Mouse (Mus musculus): ENCODE results near the gene Msh2. TPM values are rescaled to one million over a fixed set of nuclear protein-coding genes. Genes with fewer than 3 reads are reported as not detected.
"Not testable (repeated sequence)": the region's sequence is repeated elsewhere in the genome, so short reads cannot be mapped to it uniquely, and the experiment has no call there.

Gene Msh2
- polyA plus RNA-seq, 1 experiment from 2014 or later: 31.8 TPM

DNA sequence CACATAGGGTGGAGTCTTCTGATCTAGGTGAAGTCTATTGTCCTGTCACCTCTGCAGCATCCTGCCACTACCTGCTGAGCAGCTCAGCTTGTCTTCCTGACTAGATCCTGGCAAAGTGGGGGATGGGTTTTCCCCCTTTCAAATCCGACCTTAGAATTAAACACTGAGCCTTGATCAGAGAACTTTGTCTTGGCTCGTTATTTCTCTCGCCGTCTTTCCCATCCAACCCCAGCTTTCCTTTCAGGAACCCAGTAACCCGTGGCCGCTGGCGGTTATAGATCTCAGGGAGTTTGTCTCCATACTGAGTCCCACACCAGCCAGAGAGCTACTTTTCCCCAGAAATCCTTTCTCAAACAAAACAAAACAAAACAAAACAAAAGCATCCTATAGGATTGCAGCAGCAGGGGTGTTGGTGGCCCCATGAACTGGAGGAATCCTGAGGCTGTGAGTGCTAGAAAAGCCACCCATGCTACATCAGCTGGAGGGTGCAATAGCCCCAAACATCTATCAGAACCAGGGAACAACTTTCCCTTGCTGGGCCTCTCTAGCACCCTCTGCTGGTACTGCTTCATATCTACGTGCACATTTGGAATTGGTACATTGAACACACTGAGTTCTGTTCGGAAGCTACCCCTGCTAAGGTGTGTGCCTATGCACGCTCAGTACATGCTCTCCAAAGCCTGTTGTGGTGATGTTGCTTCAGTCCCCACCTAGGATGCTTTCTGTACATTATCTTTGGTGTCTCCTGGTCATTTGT is 6.9 kb upstream of the Msh2 start:
- no peak overlapping the region for H3K4me3 ChIP-seq
- H3K27me3 ChIP-seq: no peaks in the 10 kb centered on the region
- no peak overlapping the region for H3K9ac ChIP-seq
- no peak overlapping the region for H3K4me2 ChIP-seq
- no peaks in the 10 kb centered on the region for H3K9me3 ChIP-seq (replicated peaks)
- H3K4me1 ChIP-seq (replicated peaks): no peaks in the 10 kb centered on the region
- 77% methylated on average over 10 of the region's 10 CpGs for whole genome bisulfite sequencing
- H3K27ac ChIP-seq: no peak overlapping the region
- no peak for ATAC-seq (replicated peaks; ENCODE audit: insufficient number of reproducible peaks, insufficient read depth, low FRiP score, low read depth)
- H3K36me3 ChIP-seq: no peaks in the 10 kb centered on the region

DNA sequence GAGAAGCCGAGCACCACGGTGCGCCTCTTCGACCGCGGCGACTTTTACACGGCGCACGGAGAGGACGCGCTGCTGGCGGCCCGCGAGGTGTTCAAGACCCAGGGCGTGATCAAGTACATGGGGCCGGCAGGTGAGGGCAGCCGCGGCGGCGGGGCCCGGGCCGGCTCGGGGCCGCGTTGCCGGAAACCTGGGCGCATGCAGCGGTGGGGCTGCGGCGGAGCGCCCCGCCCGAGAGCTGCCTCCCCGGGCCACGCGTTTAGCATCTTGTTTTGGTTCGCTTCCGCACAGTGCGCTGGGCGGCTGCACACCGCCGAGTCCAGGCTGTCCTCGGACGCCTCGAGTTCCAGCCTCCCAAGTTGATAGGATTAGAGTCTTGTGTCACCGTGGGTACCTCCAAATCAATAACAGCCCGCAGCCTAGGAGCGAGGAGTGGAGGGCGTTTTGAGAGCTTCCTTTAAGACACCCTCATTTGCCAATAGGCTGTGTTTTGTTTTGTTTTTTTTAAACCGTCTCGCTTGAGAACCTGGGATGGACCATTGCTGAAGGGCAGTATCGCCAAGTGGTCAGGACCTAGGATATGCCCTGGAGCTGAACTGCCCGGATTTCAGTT is 652 bp downstream of the Msh2 start:
- peak; percentile 66 for ATAC-seq (replicated peaks; ENCODE audit: insufficient number of reproducible peaks, insufficient read depth, low FRiP score, low read depth)
- peak overlapping the region; percentile 86 for H3K27ac ChIP-seq
- no peaks in the 10 kb centered on the region for H3K36me3 ChIP-seq
- H3K4me2 ChIP-seq: peak overlapping the region; percentile 91
- H3K27me3 ChIP-seq: no peaks in the 10 kb centered on the region
- H3K9me3 ChIP-seq (replicated peaks): no peaks in the 10 kb centered on the region
- H3K9ac ChIP-seq: peak overlapping the region; percentile 86
- peak overlapping the region; percentile 97 for H3K4me3 ChIP-seq
- WGBS: under 1% methylated on average over 54 of the region's 54 CpGs
- H3K4me1 ChIP-seq (replicated peaks): peaks cover 21% of the 10 kb centered on the region

DNA sequence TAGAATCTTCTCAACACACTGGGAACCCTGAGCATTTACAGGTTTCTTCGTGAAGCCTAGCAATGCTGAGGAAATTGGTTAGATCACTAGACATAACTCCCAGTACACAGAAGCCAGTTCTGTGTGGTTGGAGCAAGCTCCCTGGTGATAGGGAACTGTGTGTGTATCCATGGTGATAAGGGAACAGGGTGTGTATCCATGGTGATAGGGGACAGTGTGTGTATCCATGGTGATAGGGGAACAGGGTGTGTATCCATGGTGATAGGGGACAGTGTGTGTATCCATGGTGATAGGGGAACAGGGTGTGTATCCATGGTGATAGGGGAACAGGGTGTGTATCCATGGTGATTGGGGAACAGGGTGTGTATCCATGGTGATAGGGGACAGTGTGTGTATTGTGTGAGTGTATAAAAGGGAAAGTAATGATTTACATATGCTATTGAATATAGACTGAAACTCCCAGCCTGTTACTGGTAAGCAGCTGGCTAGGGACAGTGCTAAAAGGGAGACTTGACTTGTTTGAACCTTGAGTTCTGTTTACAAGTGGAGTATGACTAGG is 4.9 kb downstream of the Msh2 start:
- not testable (repeated sequence) for H3K4me3 ChIP-seq; H3K27ac ChIP-seq; H3K4me2 ChIP-seq; H3K9ac ChIP-seq; H3K36me3 ChIP-seq; H3K9me3 ChIP-seq (replicated peaks); H3K27me3 ChIP-seq; ATAC-seq (replicated peaks; ENCODE audit: insufficient number of reproducible peaks, insufficient read depth, low FRiP score, low read depth)
- 82% methylated on average over 1 of the region's 1 CpGs for WGBS
- H3K4me1 ChIP-seq (replicated peaks): peaks cover 19% of the 10 kb centered on the region

DNA sequence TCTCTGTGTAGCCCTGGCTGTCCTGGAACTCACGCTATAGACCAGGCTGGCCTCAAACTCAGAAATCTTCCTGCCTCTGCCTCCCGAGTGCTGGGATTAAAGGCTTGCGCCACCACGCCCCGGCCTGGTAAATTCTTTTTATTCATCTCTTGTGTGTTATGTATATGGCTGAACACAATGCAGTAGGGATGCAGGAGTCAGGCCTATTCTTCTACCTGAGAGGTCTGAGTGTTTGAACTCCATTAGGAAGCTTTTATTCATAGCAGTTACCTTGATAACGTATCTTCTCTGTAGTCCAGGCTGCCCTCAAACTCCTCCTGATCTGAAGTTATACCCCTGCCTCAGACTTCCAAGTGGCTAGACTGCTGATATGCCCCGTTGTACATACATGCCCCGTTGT is 5.5 kb downstream of the Msh2 start:
- WGBS: 90% methylated on average over 8 of the region's 8 CpGs
- no peak overlapping the region for H3K4me2 ChIP-seq
- no peak overlapping the region for H3K27ac ChIP-seq
- H3K4me1 ChIP-seq (replicated peaks): peaks cover 19% of the 10 kb centered on the region
- no peak overlapping the region for H3K4me3 ChIP-seq
- H3K27me3 ChIP-seq: no peaks in the 10 kb centered on the region
- no peak overlapping the region for H3K9ac ChIP-seq
- no peaks in the 10 kb centered on the region for H3K9me3 ChIP-seq (replicated peaks)
- no peak for ATAC-seq (replicated peaks; ENCODE audit: insufficient number of reproducible peaks, insufficient read depth, low FRiP score, low read depth)
- peaks cover 8% of the 10 kb centered on the region; the same call in 1 of the 2 replicates for H3K36me3 ChIP-seq

DNA sequence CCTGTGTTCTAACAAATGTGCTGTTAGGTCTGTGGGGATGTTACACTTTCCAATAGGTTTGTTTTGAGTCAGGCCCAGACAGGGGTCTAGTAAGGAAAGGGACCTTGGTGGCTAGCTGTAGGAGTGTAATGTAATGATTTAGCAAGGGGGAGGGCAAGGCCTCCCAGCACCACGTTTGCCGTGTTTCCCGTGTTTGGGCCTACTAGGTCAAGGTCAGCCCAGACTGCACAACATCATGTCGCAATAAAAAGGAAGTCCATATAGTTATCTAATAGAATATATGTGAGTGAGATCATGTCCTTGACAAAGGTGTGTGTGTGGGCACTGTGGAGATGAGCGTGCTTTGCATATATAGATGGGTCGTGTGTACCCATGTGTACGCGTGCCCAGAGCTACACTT is 17.1 kb downstream of the Msh2 start:
- Histone ChIP-seq H3K36me3 (peaks cover 30% of the 10 kb centered on the region), H3K4me2 (no peak overlapping the region), H3K27ac (no peak overlapping the region), H3K9ac (no peak overlapping the region), H3K4me1 (replicated peaks) (no peaks in the 10 kb centered on the region), H3K27me3 (no peaks in the 10 kb centered on the region), H3K4me3 (no peak overlapping the region), H3K9me3 (replicated peaks) (no peaks in the 10 kb centered on the region)
- WGBS: 92% methylated on average over 8 of the region's 8 CpGs
- ATAC-seq (replicated peaks; ENCODE audit: insufficient number of reproducible peaks, insufficient read depth, low FRiP score, low read depth): no peak

DNA sequence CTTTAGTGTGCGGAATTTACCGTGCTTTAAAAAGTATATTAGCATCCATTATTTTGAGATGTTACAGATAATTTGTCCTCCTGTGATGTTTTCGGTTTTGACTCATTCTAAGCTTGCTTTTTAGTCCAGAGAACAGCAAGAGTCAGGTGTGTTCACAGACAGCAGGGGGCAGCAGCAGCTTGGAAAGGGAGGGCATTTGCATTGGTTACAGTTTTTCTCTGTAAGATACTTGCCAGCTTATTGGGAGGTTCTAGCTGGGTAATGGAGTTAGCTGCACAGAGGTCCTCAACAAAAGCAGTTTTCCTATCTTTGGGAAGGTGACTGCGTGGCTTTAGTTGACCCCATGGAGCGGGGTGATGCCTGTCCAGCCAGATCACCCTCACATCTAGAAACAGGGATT is 19.8 kb downstream of the Msh2 start:
- no peaks in the 10 kb centered on the region for H3K4me1 ChIP-seq (replicated peaks)
- no peak for ATAC-seq (replicated peaks; ENCODE audit: insufficient number of reproducible peaks, insufficient read depth, low FRiP score, low read depth)
- no peaks in the 10 kb centered on the region for H3K9me3 ChIP-seq (replicated peaks)
- no peak overlapping the region for H3K4me2 ChIP-seq
- H3K9ac ChIP-seq: no peak overlapping the region
- no peak overlapping the region for H3K27ac ChIP-seq
- H3K36me3 ChIP-seq: peaks cover 30% of the 10 kb centered on the region
- 83% methylated on average over 5 of the region's 5 CpGs for WGBS
- H3K4me3 ChIP-seq: no peak overlapping the region
- no peaks in the 10 kb centered on the region for H3K27me3 ChIP-seq

DNA sequence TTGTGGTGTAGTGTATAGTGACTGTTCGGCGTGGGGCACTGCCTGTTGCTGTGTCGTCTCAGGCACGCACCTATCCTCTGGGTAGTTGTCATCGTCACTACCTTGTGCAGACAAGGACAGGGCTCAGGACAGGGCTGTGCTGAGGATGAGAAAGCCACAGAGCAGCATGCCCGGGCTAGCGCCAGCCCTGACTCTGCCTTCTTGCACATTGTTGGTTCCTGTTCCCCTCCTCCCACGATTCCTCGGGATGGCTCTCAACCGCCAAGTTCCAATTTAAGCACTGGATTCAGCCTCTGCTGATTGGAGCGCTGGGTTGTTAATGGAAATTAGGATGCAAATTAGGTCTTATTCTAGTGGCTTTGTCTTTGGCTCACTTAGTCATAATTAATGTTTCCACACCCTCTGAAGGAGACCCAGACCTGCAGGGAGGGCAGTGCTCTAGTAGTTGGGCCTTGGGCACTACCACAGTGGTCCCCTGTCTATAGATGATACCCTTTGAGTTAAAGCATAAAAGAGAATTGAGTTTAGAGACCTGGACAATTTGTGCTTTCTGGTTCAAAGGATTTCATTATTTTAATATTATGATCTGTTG is 23.8 kb downstream of the Msh2 start:
- no peak for ATAC-seq (replicated peaks; ENCODE audit: insufficient number of reproducible peaks, insufficient read depth, low FRiP score, low read depth)
- no peak overlapping the region for H3K4me2 ChIP-seq
- no peak overlapping the region for H3K27ac ChIP-seq
- no peaks in the 10 kb centered on the region for H3K9me3 ChIP-seq (replicated peaks)
- H3K9ac ChIP-seq: no peak overlapping the region
- H3K4me3 ChIP-seq: no peak overlapping the region
- no peaks in the 10 kb centered on the region for H3K27me3 ChIP-seq
- H3K36me3 ChIP-seq: peaks cover 17% of the 10 kb centered on the region
- WGBS: 89% methylated on average over 11 of the region's 11 CpGs
- H3K4me1 ChIP-seq (replicated peaks): no peaks in the 10 kb centered on the region

DNA sequence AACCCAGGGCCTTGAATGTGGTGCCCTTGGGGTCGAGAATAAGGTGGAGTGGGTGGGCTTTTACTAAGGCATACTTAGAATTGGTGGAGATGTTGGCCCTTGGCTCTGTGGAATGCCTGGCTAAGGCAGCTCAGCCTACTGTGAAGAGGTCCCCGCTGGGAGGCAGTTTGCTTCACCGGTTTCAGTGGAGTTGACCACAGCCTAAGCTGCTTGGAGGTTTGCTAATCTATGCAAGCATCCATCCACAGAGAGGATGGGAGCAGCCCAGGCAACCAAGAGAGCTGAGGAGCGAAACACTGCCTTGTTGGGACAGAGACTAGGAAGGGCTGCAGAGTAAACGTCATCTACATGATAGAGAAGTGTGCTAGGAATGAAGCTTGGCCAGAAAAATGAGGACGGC is 24.7 kb downstream of the Msh2 start:
- Histone ChIP-seq H3K4me3 (no peak overlapping the region), H3K4me1 (replicated peaks) (no peaks in the 10 kb centered on the region), H3K27me3 (no peaks in the 10 kb centered on the region), H3K36me3 (peaks cover 17% of the 10 kb centered on the region), H3K9me3 (replicated peaks) (no peaks in the 10 kb centered on the region), H3K9ac (no peak overlapping the region), H3K4me2 (no peak overlapping the region), H3K27ac (no peak overlapping the region)
- WGBS: 79% methylated on average over 6 of the region's 6 CpGs
- ATAC-seq (replicated peaks; ENCODE audit: insufficient number of reproducible peaks, insufficient read depth, low FRiP score, low read depth): no peak

DNA sequence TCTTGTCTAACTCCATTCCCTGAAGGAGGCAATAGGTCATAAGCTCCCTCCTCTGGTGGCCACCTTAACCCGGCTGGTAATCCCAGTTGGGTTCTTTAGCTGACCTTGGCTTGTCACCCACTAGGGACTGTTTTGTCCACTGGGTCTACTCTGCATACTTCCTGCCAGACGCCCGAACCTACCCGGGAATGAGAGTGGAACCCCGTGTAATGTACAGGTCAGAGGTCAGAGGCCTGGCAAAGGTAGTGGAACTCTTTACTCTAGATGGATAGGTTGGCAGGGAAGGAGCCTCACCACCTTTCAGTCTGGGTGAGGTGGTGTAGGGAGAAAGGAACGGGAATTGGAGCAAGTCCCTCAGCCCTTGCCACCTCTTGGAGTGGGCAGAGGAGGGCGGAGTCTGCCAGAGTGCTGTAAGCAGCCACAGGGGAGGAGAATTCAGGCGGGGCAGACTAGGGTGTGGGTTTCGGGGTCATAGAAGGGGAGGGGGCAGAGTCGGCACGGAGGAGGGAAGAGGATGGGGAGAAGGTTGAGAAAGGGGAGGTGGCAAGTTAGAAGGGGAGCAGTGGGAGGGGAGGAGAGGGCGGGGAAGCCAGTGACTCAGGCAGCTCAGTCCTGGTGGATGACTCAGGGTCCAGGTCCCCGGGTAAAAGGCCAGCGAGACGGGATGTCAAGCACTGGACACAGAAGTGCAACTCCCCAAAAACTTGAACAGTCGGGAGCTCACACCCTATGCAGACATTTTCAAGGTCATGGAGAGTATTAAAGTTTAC is 27.1 kb downstream of the Msh2 start:
- Histone ChIP-seq H3K4me2 (no peak overlapping the region), H3K27ac (no peak overlapping the region), H3K9me3 (replicated peaks) (no peaks in the 10 kb centered on the region), H3K9ac (no peak overlapping the region), H3K4me1 (replicated peaks) (no peaks in the 10 kb centered on the region), H3K27me3 (no peaks in the 10 kb centered on the region), H3K4me3 (no peak overlapping the region), H3K36me3 (peaks cover 12% of the 10 kb centered on the region)
- 76% methylated on average over 16 of the region's 16 CpGs for WGBS
- ATAC-seq (replicated peaks; ENCODE audit: insufficient number of reproducible peaks, insufficient read depth, low FRiP score, low read depth): no peak

DNA sequence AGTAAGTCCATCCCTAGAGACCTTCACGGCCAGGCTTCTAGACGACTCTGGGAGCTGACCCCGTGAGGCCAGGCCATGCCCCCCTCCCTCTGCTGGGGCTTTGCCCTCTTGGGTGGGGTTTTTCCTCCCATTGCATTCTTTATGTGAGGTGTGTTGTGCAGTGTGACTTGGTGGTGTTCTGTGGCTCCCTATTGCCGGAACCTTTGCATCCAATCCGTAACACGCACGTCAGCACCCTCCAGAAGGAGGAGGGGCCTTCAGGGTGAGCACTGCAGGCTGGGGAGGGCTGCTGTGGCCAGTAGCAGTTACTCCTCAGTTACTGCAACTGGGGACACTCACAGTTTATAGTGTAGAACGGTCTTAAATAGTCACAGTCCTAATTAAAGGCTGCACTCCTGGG is 28.0 kb downstream of the Msh2 start:
- H3K4me1 ChIP-seq (replicated peaks): no peaks in the 10 kb centered on the region
- no peak overlapping the region for H3K4me2 ChIP-seq
- H3K36me3 ChIP-seq: peaks cover 12% of the 10 kb centered on the region
- H3K9ac ChIP-seq: no peak overlapping the region
- H3K9me3 ChIP-seq (replicated peaks): no peaks in the 10 kb centered on the region
- no peak overlapping the region for H3K27ac ChIP-seq
- 83% methylated on average over 8 of the region's 8 CpGs for WGBS
- H3K27me3 ChIP-seq: no peaks in the 10 kb centered on the region
- H3K4me3 ChIP-seq: no peak overlapping the region
- no peak for ATAC-seq (replicated peaks; ENCODE audit: insufficient number of reproducible peaks, insufficient read depth, low FRiP score, low read depth)

DNA sequence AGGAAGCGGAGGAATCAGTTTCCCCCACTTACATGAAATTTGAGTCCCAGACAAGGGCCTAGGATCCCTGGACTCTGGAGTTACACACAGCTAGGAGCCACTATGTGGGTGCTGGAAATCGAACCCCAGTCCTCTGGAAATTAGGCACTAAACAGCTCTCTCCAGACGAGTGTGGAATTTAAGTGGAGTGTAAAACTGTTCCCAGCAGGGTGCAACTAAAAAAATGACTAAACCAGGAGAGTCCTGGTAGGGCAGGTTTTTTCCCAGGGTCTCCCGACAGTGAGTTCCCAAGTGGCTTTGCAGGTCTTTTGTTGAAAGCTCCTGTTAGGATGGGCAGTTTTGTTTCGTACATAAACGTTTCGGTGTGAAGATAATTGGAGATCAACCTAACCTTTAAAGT is 52.6 kb downstream of the Msh2 start:
- peaks cover 31% of the 10 kb centered on the region for H3K36me3 ChIP-seq
- H3K9me3 ChIP-seq (replicated peaks): peaks cover 3% of the 10 kb centered on the region; the same call in 1 of the 2 replicates
- no peak overlapping the region for H3K27ac ChIP-seq
- ATAC-seq (replicated peaks; ENCODE audit: insufficient number of reproducible peaks, insufficient read depth, low FRiP score, low read depth): no peak
- no peaks in the 10 kb centered on the region for H3K4me1 ChIP-seq (replicated peaks)
- no peak overlapping the region for H3K4me2 ChIP-seq
- no peak overlapping the region for H3K4me3 ChIP-seq
- WGBS: 91% methylated on average over 7 of the region's 7 CpGs
- no peaks in the 10 kb centered on the region for H3K27me3 ChIP-seq
- H3K9ac ChIP-seq: no peak overlapping the region

Data from heart, embryonic 15.5 days (tissue).